Mouse (Mus musculus) kidney, adult 9 months (tissue): ENCODE measurements around the gene Fer.
A peak's percentile ranks its signal among the peaks of the same experiment; 100 is the strongest.

Experiments used
- DNase-seq: peaks from one replicate; pipeline ENCODE4 v3.0.0; 2022

Gene Fer

DNA sequence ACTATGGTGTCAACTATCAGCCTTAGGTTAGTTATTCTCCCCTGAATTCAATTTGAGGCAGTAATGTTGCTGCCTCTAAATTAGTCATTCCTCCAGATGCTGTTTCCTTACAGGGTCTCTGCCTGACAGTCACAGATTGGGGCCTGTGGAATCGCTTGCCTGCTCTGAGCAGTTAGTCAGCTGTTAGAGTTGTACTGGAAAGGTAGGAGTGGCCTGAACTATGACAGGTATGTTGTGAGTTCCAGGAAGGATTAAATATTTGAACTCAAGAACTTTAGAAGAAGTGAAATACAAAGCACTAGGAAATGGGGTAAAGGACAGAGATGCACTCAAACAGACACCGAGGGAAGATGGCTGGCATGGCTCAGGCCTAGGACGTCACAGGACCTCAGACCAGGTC is 233.9 kb downstream of the Fer start:
- DNase-seq, result no peak

DNA sequence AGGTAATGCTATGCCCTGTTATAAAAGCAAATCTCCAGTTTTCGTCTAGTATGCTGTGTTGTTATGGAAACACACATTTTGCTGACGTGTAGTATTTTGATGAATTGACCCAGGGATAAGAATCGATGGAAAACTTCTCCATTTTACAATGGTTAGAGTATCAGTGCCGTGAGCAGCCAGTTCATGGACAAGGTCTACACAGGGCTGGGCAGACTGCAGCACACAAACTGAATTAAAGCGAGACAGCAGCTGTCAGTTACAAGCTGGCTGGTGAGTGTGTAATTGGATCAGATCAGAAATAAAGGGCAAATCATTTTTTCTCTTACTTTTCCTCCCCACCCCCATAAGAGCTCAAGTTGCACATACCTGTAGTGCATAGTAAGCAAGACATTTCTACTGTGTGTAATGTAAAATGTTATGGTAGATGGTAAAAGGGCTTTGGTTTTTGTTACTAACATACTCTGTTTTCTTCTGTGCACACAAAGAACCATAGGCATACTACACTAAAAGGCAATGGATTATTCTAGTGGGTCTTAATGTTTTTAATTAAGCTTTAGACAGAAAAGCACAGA is 235.0 kb downstream of the Fer start:
- DNase-seq, result no peak

DNA sequence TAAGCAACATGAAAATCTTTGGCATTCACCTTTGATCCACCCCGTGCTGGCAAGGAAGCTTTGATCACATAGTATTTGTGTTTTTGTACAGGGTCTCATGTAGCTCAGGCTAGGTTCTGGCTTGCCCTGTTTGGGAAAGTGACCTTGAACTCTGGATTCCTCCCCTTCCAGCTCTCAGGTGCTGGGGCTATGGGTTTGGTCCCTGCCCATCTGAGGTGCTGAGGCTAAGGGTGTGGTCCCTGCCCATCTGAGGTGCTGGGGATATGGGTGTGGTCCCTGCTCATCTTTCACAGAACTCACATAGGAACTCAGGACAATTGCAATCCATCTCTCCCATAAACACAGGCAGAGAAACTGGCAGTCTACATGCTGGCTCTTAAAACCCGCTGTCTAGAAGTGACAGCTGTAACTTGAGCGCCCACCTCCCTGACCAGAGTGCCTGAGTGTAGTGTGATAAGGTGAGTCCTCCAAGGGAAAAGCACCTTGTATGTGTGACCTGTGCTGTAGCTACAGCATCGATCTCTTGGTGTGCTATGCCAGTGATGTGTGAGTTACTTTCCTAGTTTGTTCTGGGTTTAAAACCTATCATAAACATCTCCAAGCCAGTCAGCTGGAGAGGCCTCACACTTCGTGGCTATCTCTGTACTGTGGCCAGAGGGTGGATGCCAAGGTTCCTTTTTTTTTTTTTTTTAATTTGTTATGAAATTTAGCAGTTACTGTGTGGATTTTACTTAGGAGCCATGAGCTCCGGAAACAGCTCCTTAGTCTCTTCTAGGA is 236.7 kb downstream of the Fer start:
- no peak for DNase-seq

DNA sequence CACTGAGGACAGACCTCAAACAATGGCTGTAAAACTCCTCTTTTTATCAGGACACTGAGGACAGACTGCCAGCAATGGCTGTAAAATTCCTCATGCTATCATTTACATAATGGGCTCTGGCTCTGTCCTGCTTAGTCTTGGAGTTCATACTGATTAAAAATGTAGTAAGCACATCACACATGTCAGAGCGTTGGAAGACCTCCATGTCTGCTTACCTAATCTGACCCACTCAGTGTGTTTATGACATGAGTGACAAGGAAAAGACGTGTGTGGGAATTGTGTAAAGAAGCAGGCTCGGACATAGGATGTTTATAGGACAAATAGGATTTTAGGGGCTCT is 237.3 kb downstream of the Fer start:
- DNase-seq, result no peak

DNA sequence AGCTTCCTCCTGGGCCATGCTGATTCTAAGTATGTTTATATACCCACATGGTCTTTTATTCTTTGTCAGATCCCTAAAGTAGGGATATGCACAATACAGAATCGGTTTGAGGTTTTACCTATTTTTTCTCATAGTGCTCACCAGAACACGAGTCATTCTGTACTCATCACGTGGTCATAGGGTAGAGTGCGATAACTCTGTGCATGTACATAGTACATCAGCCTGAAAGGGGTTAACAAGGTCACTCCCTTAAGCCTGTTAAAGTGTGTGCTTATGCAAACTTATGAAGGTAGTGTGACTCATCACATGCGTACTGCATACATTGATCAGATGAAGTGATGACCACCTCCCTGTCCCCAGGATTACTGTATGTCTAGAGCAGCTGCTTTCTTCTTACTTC is 245.9 kb downstream of the Fer start:
- no peak for DNase-seq

DNA sequence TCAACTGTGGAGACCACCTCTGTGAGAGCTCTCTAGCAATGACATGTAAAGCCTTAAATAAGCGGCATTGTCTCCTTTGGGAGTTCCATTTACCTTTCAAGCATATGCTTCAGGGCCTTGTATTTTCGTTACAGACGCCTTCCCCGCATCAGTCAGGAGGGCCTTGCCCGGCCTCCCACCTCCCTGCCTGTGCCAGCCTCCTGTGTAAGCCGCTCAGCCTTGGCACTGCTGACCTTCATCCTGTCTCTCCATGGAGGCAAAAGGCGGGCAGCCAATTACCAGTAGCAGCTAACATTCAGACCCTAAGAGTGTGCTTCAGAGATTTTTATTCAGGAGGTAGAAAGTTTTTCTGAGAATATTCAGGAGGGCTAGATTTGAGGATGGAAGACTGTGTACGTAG is 247.0 kb downstream of the Fer start:
- no peak for DNase-seq

DNA sequence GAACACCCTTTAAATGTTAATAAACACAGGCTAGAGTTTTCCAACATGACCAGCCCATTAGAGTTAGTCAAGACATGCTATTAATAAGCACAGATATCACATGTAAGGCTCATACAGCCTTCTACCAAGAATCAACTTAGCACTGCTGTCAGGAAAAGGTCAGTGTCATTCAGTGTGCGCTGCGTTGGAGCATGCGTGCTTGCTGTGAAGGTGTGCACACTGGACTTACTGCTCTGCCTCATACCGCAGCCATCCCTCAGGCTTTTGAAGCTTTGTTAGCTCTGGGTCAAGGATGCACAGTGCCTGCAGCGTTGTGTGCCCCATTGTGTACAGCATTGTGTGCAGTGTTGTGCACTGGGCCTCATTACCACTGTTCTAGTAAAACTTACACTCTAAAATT is 250.8 kb downstream of the Fer start:
- DNase-seq, result no peak

DNA sequence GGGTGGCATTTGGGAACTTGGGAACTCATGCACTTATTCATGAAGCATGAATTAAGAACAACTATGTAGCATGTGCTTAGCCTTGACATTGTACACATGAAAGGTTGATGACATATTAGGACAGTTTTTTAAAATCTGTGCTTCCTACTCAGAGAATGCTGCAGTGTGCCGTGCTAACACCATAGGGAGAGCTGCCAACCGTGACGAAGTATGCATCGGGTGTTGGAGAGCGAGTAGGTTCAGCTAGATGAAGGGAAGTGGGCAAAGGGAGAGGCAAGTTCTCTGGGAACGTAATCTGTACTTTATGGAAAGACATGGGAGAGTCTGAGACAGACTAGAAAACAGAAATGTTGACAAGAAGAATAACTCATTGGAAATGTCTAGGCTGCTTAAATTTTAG is 253.9 kb downstream of the Fer start:
- DNase-seq, result no peak

DNA sequence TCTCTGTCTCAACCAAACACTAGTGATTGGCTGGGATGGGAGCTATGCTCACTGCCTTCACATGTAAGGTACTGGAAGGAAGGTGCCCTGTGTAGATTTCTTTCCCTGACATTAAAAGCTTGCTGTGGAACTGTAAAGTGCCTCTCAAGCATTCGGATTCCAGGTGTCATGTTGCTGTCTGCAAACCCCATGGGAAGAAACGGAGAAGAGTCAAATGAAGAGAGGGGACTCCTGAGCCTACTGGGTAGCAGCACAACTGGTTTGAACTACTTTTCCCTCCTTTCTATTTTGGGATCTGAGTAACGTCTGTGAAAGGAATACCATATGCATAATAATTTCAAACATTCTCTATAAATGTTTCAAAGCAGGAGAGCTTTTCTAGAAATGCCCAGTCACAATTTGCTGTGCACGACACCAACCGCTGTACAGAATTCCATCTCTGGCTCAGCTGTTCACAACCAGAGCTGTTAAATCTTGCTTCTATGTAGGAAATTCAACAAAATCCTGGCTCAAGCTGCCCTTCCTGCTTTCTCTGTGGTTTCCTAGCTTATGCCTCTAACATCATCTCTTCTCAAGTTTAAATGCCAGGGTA is 256.9 kb downstream of the Fer start:
- no peak for DNase-seq

DNA sequence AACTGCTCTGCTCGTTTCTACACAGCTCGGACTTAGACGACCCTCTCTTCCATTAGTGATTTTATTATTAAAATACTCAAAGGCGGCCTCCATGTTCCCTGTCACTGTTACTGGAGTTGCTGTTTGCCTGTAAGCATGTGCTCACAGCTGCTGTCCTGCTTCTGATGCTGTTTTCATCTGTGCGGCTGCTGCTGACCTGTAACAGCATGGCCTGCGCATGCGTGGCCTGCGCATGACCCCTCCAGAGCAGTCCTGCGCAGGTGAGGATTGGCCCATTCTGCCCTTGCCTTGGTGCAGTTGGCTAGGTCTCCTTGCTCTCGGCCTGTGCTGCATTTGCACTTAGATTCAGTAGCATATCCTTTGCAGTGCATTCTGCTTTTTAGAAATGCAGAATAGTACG is 259.7 kb downstream of the Fer start:
- no peak for DNase-seq

DNA sequence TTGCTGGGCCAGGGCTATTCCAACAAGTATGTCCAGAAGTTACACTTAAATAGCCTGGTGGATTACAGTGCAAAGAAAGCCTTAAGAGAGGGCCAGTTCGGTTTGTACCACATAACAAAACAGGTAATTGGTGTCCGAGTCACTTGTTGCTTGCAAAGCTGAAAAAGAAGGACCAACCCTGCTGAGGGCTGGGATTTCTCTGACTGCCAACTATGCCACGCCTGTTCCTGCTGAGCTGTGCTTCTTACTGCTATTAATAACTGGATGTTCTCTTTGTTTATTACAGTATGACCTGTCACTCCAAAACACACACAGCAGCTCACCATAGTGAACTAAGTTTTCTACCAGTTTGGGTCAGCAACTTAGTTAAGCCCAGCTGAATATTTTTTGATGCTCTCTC is 260.9 kb downstream of the Fer start:
- DNase-seq, result no peak

DNA sequence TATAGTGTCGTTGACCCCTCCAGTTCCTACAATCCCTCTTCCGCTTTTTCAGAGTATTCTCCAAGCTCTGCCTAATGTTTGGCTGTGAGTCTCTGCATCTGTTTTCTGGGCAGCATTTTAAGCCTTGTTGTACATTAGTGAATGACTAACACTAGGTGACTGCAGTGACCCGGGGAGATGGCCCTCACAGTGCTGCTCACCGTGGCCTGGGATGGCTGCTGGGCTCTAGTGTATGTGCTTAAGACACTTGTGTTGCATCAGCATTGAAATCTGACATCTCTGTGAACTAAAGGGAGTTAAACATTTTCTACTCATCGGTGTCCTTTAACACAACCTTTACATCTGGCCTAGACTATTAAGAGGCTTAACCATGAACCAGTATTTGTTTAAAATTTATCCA is 264.0 kb downstream of the Fer start:
- peak; percentile 10 for DNase-seq

DNA sequence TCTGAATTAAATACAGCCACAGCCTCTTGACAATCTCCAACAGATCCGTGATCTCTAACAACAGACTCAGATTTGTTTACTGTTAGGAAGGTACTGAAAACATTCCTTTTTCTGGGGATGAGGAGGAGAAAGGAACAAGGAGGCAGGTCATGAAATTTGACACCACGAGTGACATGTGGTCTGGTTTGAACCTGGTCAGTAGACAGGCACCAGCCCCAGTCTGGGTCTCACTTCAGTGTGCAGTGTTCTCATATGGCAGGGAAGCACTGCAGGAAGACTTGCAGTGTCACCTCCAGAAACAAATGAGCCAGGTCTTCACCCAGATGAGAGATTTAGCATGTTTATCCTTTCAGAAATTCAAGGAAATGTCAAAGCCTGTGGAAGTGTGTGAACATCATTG is 266.9 kb downstream of the Fer start:
- no peak for DNase-seq

DNA sequence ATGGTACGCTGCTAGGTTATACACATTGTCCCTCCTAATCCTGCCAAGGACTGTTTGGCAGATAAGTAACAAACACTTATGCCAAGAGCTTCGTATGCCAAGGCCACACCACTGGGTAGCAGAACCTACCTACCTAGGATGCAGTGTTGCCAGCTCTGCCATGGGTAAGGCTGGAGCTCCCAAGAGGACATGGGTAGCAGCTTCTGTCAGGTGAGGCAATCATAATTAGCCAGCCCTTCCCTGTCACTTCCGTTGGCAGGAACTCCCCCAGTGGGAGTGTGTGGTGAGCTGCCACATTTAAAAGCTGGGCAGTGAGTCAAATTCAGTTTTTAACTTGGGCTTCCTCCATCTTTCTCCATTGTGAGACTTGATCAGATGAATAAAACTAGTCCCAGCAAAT is 267.5 kb downstream of the Fer start:
- DNase-seq, result peak; percentile 7

DNA sequence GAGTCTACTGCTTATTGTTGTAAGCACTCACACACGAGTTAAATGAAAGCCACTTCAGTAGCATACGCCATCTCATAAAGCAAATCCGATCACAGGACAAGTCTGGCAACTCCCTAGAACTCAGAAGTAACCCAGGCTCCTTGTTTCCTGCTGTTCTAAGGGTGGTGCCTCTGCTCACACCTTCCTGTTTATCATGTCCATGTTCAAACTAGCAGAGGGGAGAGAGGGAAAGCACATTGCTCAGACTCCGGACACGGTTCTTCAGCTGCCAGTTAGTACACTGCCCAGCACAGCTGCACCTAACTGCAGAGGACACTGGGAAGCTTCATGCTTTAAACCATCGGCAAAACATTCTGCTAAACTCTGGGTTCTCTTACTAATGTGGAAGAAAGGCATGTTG is 269.3 kb downstream of the Fer start:
- no peak for DNase-seq

DNA sequence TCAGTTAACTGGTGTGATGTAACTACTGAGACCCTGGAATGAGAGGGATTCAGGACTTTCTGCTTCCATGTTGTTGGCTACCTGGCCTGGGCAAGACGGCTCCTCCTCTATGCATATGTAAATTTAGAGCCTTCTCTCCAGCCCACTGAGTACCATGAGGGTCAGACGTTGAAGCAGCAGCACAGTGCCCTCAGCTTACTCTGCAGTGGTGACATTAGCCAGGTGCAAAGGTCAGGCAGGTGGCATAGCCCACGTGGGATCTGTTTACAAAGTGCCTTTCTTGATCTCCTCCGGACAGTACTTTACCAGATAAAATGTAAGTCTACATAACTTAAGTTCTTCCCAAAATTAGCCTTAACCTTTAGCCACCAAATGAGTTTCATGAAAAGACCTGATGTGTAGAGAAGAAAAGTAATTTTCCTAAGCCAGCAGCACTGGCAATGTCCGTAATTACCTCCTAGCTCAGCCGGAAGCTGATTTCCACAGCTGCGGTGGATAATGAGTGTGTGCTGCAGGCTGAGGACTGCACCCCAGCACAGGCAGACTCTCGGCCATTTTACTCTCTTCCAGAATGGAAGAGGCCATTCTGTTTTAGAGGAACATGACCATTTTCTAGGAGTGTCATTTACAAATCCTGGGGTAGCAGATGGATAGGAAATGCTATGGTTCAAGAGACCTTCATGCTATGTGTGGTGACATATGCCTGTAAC is 273.2 kb downstream of the Fer start:
- DNase-seq, result no peak

DNA sequence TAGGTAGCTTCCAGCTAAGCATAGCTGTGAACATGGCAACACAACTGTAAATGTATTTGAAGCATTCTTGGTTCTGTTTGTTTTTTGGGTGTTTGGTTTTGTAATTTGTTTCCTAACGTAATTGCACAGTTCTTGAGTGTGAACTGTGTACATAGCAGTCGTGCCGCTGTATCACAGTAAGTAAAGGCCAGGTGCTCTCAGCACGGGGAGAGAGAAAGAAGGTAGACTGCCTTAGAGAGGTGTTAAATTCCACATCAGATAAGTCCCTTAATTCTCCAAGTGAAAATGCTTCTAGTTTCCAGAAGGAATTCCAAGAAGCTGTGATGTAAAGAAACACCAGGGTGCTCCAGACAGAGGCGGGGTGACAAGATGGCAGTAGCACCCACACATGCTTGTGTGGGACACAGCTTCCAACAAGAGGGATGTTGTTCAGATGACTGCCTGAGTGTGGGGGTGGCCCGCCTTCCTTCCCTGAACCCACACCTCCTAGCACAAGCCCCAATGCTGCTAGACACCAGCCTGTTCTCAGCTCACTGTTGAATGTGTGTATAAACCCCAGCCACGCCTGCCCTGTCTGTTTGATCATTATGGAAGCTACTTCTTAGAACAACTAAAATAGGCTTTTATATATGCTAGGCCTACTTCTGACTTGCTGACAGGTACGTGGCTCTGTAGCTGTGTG is 275.3 kb downstream of the Fer start:
- no peak for DNase-seq

DNA sequence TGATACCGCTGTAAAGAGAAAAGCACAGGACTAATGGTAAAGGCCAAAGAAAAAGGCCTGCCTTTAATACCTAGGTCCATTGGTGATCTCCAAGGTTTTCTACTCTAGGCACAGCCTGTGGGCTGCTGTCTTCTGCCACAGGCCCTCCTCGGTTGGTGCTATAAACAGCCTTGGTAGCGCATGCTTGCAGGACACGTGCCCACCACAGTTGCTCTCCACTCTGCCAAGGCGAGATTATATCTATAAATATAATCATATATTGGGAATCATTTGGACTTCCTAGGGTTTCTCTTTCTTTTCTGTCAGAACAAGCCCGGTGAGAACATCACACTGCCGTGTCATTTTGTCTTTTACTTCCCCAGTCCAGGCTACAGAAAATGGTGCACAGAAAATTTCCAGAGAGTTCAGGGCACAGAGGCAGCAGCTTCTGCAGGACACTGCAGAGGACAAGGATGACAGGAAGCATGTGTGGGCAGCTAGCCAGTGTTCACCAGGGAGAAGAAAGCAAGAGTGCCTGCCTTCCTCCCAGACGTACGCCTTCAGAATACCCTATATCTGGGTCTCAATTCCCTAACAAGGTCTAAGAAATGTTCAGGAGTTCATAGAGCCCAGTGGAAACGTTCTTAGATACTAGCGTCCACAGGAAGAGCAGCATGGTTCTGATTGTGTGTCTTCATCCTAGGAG is 276.5 kb downstream of the Fer start:
- no peak for DNase-seq

DNA sequence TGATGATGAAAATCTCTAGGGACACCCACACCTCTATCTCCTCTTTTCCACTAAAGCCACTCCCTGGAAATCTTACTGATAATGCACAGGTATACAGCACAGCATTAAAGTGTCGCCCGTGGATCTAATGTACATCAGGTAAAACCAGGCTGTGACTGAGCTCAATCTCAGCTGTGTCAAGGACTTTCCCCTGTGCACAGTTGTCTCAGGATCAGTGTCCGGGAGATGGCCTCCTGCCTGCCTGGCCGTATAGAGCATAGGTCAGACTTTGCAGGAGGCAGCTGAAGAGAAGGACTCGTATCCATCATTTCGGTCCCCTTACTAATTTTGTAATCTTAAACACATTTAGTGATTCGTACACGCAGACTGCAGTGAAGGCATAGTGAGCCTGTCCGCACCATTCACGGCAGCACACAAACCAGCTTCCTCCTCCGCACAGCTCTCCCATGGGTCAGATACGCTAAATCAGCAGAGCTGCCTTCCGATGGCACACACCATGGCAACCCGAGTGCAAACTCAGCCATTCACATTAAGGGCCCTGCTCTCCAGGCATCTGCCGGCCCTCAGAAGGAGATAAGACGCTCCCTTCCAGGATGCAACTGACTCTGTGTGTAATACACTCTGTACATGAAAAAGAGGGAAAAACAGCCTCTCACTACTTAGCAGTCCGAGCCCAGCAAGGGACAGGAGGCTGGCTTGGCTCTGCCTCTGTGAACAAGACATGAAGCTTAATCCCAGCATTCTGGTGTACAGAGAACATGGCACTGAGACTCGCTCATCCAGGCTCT is 277.4 kb downstream of the Fer start:
- DNase-seq, result no peak

DNA sequence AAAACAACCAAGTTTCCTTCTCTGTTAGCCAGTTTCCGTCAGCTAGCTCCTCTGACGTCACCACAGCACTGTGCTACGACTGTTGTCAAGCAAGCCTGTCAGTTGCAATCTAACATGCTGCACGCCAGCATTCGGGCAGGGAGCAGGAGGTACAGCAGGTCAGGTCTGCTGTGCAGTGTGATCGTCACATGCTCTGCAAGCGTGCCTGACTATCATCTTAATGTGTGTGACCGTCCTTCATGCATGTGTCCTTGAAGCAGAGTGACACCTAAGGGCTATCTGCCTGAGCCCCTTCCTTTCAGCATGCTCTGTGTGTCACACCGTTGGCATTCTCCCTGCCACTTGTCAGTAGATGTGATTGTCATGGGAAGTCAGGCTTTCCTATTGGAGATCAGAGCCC is 279.0 kb downstream of the Fer start:
- no peak for DNase-seq

DNA sequence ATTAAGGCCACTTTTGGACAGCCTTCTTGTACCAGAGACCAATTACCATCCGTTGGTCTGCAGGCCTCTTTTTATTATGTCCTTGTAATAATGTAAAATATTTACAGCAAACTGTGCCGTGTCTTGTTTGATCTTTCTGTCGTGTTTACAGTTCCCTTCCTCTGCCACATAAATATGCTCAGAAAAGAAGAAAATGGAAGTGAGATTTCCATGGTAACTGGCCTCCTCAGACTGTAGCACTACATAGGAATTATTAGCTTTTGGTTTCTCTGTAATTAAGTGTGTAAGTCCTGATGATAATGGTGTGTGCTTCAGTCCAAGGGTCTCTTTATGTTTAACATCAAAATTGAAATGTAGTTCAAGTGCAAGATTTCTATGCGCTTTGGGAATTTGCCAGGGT is 283.5 kb downstream of the Fer start:
- DNase-seq, result no peak

DNA sequence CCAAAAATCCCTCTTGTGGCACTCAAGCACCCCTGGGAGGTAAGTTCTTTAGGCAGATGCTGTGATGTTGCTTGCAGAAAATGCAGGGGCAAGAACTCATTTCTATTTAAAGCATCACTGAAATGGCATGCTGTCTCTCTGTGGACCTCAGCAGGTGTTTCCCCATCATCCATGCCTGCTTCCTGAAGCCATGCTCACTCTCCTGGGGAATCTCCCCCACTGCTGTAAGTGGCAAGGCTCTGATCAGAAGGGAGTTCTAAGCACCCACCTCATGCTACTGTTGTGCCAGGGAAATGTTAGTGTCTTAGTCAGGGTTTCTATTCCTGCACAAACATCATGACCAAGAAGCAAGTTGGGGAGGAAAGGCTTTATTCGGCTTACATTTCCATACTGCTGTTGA is 287.9 kb downstream of the Fer start:
- DNase-seq, result no peak
